Mouse (Mus musculus) neutrophil, adult 5-6 weeks (primary cell): ENCODE measurements around the gene Rpp21. TPM values are rescaled to one million over a fixed set of nuclear protein-coding genes. Genes with fewer than 3 reads are reported as not detected.
A peak's percentile ranks its signal among the peaks of the same experiment; 100 is the strongest.
"Not testable (repeated sequence)": the region's sequence is repeated elsewhere in the genome, so short reads cannot be mapped to it uniquely, and the experiment has no call there.

ENCODE experiments used
- ATAC-seq: fragments of 151-379, 151-347 bp; 2 replicates; pipeline ENCODE4 v1.8.0; 2017; ENCODE audit warnings: mild to moderate bottlenecking, moderate TSS enrichment; ENCODE audit not compliant: insufficient number of reproducible peaks, poor library complexity, low FRiP score, severe bottlenecking; ENCODE audit errors: extremely low read depth
- total RNA-seq: library from RNA; stranded (forward); fragments of 200-1000 nt; gene quantifications from 2 replicates; pipeline ENCODE4 v1.2.3, GENCODE M21; 2017

Rpp21 gene
- total RNA-seq, 1 experiment from 2014 or later = 26.3 TPM

DNA sequence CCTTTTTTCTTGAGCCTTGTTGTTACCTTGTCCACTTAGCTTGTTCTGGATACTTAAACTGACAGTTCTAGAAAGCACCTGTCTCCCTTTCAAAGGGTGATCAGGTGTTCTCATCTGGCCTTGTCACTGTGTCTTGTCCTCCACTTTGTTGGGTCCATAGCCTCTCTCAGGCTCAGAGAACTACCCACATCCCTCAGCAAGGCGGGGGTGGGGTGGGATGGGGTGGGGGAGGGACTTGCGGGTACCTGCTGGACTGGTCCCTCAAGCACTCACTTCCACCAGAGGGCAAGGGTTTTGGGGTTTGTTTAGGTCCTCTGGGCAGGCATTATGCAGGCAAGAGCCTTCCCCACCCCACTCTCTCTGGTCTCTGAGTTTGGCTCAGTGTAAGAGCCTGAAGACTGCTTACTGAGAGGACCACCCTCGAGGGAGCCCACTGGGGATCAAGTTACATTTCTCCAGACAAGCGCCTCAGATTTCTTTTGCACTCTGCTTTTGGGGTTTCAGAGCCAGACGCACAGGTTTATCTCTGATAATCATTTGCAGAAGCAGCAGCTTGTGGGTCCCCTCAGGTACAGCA, 17.1 kb downstream of the Rpp21 start:
- no peak for ATAC-seq

DNA sequence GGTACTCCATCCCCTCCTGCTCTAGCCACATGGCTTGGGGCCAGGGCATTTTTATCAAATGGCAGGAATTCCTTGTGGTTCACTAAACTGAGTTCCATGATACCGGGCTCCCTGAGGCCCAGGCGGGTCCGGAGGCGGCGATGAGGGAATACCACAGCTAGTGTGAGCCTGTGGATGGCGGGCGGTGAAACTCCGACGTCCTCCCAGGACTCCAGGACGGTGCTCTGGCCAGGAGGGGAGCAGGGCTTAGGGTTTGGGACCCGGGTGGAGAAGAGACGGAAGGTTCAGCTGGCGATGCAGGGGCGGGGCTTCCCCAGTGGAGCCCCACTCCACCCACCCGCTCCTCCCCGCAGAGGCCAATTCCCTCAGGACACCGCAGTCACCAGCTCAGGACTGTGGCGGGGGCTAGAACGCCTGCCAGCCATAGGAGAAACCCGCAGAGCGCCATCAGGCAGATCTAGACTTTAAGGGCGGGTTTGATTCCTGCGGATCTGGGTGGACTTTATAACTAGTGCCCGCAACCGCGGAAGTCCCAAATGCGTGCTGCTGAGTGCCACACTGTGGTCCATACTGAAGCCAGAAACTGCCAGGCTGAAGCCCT, 20.4 kb downstream of the Rpp21 start:
- peak; percentile 16; the same call in 1 of the 2 replicates for ATAC-seq

DNA sequence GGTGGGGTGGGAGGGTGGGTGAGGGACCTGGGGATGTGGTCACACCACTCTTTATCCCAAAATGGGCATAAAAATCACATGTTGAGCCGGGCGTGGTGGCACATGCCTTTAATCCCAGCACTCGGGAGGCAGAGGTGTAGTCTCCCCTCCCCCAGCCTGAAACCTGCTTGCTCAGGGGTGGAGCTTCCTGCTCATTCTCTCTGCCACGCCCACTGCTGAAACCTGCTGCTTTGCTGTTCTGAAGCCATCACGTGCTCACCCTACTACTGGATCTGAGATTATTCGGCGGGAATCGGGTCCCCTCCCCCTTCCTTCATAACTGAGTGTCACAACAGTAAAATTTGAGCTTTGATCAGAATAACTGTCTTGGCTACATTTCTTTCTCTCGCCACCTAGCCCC, 22.6 kb downstream of the Rpp21 start:
- ATAC-seq = not testable (repeated sequence)

DNA sequence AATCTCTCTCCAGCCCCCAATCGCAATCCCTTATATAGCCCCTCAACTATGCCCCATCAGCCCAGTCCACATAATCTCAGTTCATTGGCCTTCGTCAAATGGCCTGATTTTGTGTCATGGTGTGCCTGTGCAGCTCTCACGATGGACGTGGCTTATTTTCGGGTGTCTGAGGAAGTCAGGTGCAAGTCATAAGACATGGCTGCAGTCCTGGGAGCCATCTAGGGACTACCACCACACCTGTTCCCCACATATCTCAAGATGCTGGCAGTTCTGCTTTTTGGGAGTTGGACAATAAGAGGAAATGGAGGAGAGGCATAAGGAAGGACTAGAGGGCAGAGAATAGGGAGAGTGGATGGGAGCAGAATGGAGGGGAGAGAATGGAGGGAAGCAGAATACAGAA, 24.3 kb downstream of the Rpp21 start:
- no peak for ATAC-seq

DNA sequence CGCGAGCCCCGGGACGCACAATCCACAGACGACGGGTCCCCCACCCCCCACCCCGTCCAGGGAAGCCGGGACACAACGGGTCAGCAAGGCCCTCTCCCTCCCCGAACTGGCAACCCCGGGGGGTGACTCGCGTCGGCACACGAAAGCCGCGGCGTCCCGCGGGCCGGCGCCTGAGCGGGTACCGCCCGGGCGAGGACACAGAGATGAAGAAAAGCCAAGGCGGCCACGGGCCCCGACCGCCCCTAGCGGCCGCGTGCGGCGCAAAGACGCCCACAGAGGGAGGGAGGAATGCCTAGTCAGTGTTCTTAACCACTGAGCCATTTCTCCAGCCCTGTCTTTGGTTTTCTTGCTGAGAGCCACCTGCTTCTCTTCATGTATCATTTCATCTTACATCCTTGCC, 26.6 kb downstream of the Rpp21 start:
- no peak for ATAC-seq

DNA sequence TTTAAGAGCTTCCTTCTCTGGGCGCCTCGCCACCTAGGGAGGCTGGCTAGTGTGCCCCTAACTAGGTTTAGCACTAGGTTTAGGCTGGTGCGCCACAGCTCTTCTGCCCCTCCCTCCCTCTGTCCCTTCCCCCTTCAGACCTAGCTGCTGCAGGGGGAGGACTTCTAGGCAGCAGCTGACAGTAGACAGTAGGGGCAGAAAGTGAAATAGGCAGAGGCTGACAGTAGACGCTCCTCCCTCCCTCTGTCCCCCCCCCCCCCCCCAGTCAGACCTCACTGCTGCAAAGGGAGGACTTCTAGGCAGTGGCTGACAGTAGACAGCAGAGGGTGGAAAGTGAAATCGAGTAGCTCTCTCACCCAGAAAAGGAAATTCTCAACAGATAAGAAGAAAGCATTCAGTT, 28.8 kb downstream of the Rpp21 start:
- no peak for ATAC-seq

DNA sequence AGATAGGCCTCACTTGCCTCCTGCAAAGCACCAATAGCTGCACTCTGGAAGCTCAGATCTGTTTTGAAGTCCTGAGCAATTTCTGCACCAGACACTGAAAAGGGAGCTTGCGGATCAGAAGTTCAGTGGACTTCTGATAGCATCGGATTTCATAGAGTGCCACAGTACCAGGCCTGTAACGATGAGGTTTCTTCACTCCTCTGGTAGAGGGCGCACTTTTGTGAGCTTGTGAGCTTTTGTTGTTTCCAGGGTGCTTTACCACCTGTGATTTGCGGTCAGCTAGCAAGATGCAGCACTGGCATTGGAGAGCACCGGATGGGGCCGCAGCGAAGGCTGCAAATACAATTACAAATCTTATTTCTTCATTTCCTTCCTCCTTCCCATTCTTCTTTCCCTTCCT, 30.9 kb downstream of the Rpp21 start:
- ATAC-seq = no peak

DNA sequence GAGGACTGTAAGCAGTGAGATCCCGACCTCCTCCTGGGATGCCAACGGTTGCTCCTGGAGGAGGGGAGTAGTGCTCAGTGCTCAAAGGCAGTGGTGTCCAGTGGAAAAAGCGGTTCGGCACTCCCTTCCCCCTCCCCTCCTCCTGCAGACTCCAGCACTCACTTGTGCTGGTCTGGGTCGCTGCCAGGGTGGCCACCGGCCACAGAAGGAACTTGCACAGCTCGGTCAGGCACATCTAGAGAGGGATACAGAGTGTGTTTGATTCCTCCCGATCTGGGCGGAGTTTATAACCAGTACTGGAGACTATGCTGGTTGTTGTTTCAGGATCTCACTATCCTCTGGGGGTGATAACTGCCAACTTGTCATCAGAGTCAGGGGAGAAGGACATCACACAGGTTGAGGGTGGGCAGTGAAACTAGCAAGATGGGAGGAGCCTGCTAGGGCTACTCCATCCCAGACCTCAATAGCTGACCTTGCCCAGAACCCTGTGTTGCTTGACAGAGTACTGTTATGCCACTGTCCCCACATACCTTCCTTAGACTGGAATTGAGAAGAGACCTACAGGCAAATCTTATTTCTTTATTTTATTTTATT, 32.5 kb downstream of the Rpp21 start:
- ATAC-seq = no peak

DNA sequence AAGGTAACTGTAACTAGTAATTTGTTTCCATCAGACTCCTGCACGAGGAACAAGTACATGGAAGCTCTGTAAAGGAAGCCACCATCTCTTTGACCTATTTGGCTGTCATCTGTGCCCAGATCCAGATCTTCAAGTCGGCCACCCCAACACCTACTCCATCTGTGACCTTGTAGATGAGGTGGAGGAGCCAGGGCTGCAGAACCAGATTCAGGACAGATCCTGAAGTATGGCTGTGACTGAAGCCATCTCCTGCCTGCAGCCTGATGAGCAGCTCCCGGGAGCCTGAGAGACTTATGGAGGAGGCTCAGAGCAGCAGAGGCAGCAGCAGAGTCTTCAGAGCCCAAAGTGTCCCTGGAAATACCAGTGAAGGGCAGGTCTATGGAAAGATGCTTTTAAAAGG, 33.4 kb downstream of the Rpp21 start:
- ATAC-seq = no peak

DNA sequence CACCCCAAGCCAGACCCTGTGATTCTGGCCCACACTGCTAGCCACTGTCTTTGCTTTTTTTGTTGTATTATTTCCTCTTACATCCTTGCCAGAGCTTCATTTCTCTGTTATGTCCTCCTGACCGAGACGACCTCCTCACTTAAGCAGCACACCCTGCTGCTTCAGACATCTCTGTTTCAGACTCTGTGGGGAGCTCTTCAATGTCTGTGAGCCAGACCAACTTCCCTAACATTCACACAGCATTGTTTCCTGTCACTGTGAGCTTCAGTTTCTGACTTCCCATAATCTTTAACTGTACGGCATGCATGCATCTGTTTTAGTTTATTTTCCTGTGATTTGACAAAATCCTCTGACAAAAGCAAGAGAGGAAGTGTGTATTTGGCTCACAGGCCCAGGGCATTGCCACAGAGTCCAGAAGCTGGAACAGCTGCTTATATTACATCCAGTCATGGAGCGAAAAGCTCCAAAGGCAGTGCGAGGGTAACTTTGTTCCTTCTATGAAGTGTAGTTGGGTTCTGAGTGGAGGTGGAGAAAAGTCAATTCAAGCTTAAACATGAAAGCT, 39.2 kb downstream of the Rpp21 start:
- no peak for ATAC-seq

DNA sequence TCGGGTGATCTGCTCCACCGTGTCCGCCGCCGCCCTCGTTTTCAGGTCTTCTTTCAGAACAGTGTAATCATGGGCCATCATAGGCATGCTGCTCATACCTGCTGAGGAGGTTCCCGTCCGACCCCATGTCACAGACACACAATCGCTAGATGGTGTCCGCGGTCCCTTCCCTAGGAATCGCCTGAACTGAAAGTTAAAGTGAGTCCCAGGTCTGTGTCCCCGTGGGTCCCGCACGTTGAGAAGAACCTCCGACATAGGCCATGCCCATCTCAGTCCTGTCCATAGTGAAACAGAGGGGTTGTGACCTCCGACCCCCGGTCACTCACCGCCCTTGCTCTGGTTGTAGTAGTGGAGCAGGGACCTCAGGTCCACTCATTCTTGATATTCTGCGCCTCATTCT, 42.3 kb downstream of the Rpp21 start:
- no peak for ATAC-seq

DNA sequence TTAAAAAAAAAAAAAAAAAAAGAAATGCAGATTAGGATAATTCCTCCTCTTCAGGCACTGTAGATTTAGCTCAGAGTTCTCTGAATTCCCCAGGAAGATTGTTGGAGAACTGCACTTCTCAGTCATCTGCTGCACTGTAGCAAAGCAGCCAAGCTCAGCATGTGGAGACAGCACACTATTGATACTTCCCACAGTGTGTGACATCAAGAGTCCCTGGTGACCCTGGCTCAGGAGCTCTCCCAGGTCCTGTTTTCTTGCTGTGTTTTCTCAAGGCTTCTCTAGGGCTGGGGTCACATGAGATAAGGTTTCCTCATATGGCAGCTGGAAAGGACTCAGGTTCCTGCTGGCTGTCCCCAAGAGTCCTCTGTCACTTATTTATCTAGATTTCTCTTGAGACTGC, 51.0 kb downstream of the Rpp21 start:
- no peak for ATAC-seq

DNA sequence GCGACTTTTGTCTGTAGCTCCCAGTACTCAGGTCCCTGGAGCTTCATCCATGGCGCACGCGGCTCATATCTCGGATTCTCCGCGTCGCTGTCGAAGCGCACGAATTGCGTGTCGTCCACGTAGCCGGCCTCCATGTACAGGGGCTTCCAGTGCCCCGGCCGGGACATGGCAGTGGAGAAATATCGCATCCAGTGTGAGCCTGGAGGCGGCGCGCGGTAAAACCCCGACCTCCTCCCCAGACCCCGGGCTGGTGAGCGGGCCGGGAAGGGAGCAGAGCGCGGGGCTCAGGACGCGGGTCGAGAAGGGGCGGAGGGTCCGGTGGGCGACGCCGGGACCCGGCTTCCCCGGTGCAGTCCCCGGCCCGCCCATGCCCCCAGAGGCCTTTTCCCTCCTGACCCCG, 52.0 kb downstream of the Rpp21 start:
- no peak for ATAC-seq

Other genes starting within 250 kb of the Rpp21 start
- 255 and 292 TPM in 2 replicates for gene H2-T24, start 237.5 kb downstream of the Rpp21 start, total RNA-seq
- 431 and 448 TPM in 2 replicates for gene H2-T23, start 225.2 kb downstream of the Rpp21 start, total RNA-seq
- 101 and 107 TPM in 2 replicates for gene H2-T22, start 215.3 kb downstream of the Rpp21 start, total RNA-seq
- not detected in 2 replicates for gene Gm6034, start 215.1 kb downstream of the Rpp21 start, total RNA-seq
- not detected in 2 replicates for gene Gm11127, start 199.7 kb downstream of the Rpp21 start, total RNA-seq
- gene Gm19684, start 136.4 kb downstream of the Rpp21 start, total RNA-seq = 1.2 and 1.4 TPM in 2 replicates
- not detected in 2 replicates for gene Gm7030, start 128.6 kb downstream of the Rpp21 start, total RNA-seq
- gene Gm8909, start 89.5 kb downstream of the Rpp21 start, total RNA-seq = not detected in 2 replicates
- not detected in 2 replicates for gene H2-T3, start 67.8 kb downstream of the Rpp21 start, total RNA-seq
- gene Trim39, start 14.2 kb upstream of the Rpp21 start, total RNA-seq = 75.5 and 76.1 TPM in 2 replicates
- gene H2-M10.2, start 28.4 kb upstream of the Rpp21 start, total RNA-seq = not detected in 2 replicates
- gene H2-M10.1, start 68.1 kb upstream of the Rpp21 start, total RNA-seq = not detected in 2 replicates
- not detected in 2 replicates for gene H2-M10.3, start 110.3 kb upstream of the Rpp21 start, total RNA-seq
- gene H2-M10.4, start 204.3 kb upstream of the Rpp21 start, total RNA-seq = not detected in 2 replicates